8 mouse cellular contexts compared by ENCODE assay signal in the genomic region with DNA sequence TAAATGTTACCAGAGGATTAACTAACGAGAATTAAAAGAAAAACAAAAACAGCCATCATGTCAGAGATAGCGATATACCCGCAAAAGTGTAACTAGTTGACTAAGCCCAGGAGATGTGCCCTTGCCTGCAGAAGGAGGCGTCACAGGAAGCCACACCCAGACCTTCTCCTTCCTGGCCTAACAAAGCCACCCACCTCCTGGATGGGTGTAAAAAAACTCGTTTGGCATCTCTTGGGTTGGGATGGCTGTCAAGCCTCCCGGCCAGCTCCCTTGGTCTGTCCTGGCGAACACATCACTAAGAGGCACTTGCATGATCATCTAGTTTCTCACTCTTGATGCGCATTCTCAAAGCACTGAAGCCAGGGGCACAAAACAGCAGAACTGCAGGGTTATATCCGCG. TPM values are rescaled to one million over a fixed set of nuclear protein-coding genes. Genes with fewer than 3 reads are reported as not detected.
DNase-seq lines count a peak whose midpoint lies in the region; ATAC-seq and TF ChIP-seq lines count a peak whose summit lies in the region.

No protein-coding gene starts in this region.

- H3K4me2 ChIP-seq in embryonic facial prominence, embryonic 13.5 days: peak overlapping the region; percentile 53
- peak overlapping the region; percentile 26 for H3K4me2 ChIP-seq in liver, embryonic 16.5 days (ENCODE audit: low read depth, low read length)
- no peak overlapping the region for H3K4me2 ChIP-seq in intestine, postnatal 0 days (replicated peaks; ENCODE audit: low read depth)

- intact Hi-C loops in heart, postnatal 14 days (cut with DNase I): loop anchor here (2.0 kb wide), 1 partner anchor 67 kb away; no protein-coding TSS in a partner anchor
- intact Hi-C loops in left cerebral cortex, postnatal 25 days (cut with DNase I): loop anchor here (5.0 kb wide), 1 partner anchor 355 kb away; a partner anchor contains a TSS

- peak overlapping the region; percentile 53 for H3K27ac ChIP-seq in spleen, adult 2 months (ENCODE audit: insufficient read depth, low read length)
- peak overlapping the region; percentile 51 for H3K27ac ChIP-seq in embryonic facial prominence, embryonic 13.5 days
- H3K27ac ChIP-seq in liver, embryonic 16.5 days (ENCODE audit: low read length): no peak overlapping the region
- H3K27ac ChIP-seq in intestine, postnatal 0 days (ENCODE audit: low read depth, low read length): no peak overlapping the region

- H3K9me3 ChIP-seq in embryonic facial prominence, embryonic 13.5 days: no peaks in the 10 kb centered on the region
- H3K9me3 ChIP-seq in liver, embryonic 16.5 days (replicated peaks; ENCODE audit: control insufficient read depth, low read length): no peaks in the 10 kb centered on the region
- no peaks in the 10 kb centered on the region for H3K9me3 ChIP-seq in intestine, postnatal 0 days (ENCODE audit: control insufficient read depth)

- peaks cover 10% of the 10 kb centered on the region for H3K4me1 ChIP-seq in spleen, adult 2 months (ENCODE audit: control insufficient read depth, insufficient read depth, insufficient read length)
- peaks cover 14% of the 10 kb centered on the region for H3K4me1 ChIP-seq in embryonic facial prominence, embryonic 13.5 days
- H3K4me1 ChIP-seq in liver, embryonic 16.5 days (ENCODE audit: control insufficient read depth, low read depth, low read length): peaks cover 20% of the 10 kb centered on the region
- H3K4me1 ChIP-seq in intestine, postnatal 0 days (replicated peaks; ENCODE audit: control insufficient read depth, insufficient read depth, low read length): no peaks in the 10 kb centered on the region

- TF ChIP-seq POLR2A in spleen, adult 2 months (IDR thresholded peaks at IDR 0.05; ENCODE audit: low read depth, low read length): no peak

- 56% methylated on average over 10 of the region's 10 CpGs for WGBS in spleen, adult 2 months
- 40% methylated on average over 10 of the region's 10 CpGs for WGBS in embryonic facial prominence, embryonic 13.5 days
- 44% methylated on average over 10 of the region's 10 CpGs for WGBS in liver, embryonic 16.5 days (ENCODE audit: insufficient replicate concordance)
- 64% methylated on average over 10 of the region's 10 CpGs for WGBS in intestine, postnatal 0 days

- no peak overlapping the region for H3K9ac ChIP-seq in embryonic facial prominence, embryonic 13.5 days
- no peak overlapping the region for H3K9ac ChIP-seq in liver, embryonic 16.5 days (ENCODE audit: low read depth, low read length)
- no peak overlapping the region for H3K9ac ChIP-seq in intestine, postnatal 0 days (ENCODE audit: low read depth, low read length)

- no peak for ATAC-seq in embryonic facial prominence, embryonic 13.5 days (ENCODE audit: insufficient number of reproducible peaks, insufficient read depth, low FRiP score, low TSS enrichment, low read depth)
- no peak for ATAC-seq in liver, embryonic 16.5 days (ENCODE audit: low read depth)
- ATAC-seq in intestine, postnatal 0 days: no peak

- no peaks in the 10 kb centered on the region for H3K27me3 ChIP-seq in spleen, adult 2 months (ENCODE audit: control insufficient read depth, insufficient read depth, low read length)
- no peaks in the 10 kb centered on the region for H3K27me3 ChIP-seq in embryonic facial prominence, embryonic 13.5 days
- H3K27me3 ChIP-seq in liver, embryonic 16.5 days (ENCODE audit: control insufficient read depth, insufficient read depth, low read depth, low read length): no peaks in the 10 kb centered on the region
- H3K27me3 ChIP-seq in intestine, postnatal 0 days (replicated peaks; ENCODE audit: control insufficient read depth, insufficient read depth, low read length): no peaks in the 10 kb centered on the region

- no peak overlapping the region for H3K4me3 ChIP-seq in spleen, adult 2 months (ENCODE audit: extremely low read depth, insufficient read depth, insufficient read length)
- no peak overlapping the region for H3K4me3 ChIP-seq in embryonic facial prominence, embryonic 13.5 days
- no peak overlapping the region for H3K4me3 ChIP-seq in liver, embryonic 16.5 days (ENCODE audit: low read depth, low read length)
- no peak overlapping the region for H3K4me3 ChIP-seq in intestine, postnatal 0 days (ENCODE audit: low read depth, low read length)

- no peak for TF ChIP-seq CTCF in spleen, adult 2 months (IDR thresholded peaks at IDR 0.05; ENCODE audit: extremely low read depth, insufficient read depth, insufficient read length, insufficient replicate concordance)
- TF ChIP-seq CTCF in intestine, postnatal 0 days (IDR thresholded peaks at IDR 0.05; ENCODE audit: low read depth): no peak

- peak in 1 of 2 experiments; percentile 29 for DNase-seq in spleen, adult 2 months (ENCODE audit: low read depth in 1 of 2, low spot score in 2 of 2)
- no peak for DNase-seq in spleen, postnatal 10 days (ENCODE audit: low spot score in 2 of 2)
- peak; percentile 39 to 45 for DNase-seq in heart, postnatal 14 days
- no peak for DNase-seq in left cerebral cortex, postnatal 25 days (ENCODE audit: low spot score in 2 of 2)
- DNase-seq in right cerebral cortex, postnatal 10 days (ENCODE audit: low spot score in 2 of 2): no peak

- H3K36me3 ChIP-seq in spleen, adult 2 months (ENCODE audit: control insufficient read depth, insufficient read depth, low read length): no peaks in the 10 kb centered on the region
- H3K36me3 ChIP-seq in embryonic facial prominence, embryonic 13.5 days: no peaks in the 10 kb centered on the region
- no peaks in the 10 kb centered on the region for H3K36me3 ChIP-seq in liver, embryonic 16.5 days (ENCODE audit: control insufficient read depth, insufficient read depth)
- no peaks in the 10 kb centered on the region for H3K36me3 ChIP-seq in intestine, postnatal 0 days (ENCODE audit: control insufficient read depth, insufficient read depth)

RNA-seq across cellular contexts. Expression of a gene that starts 34.0 kb away (rescaled TPM):
- polyA plus RNA-seq in spleen, adult 2 months (2012; rRNA removed): 4.4 and 5.2 TPM in 2 replicates
- polyA plus RNA-seq in embryonic facial prominence, embryonic 13.5 days (2015; fragmentation: Nextera tagmentation; extraction: Ambion mirVana): 151 and 158 TPM in 2 replicates
- 10 to 100 TPM; 34.4 to 37.8 TPM for total RNA-seq in heart, postnatal 14 days (2021)
- polyA plus RNA-seq in liver, embryonic 16.5 days (2015; fragmentation: Nextera tagmentation; extraction: Ambion mirVana): 47.6 and 58.8 TPM in 2 replicates
- polyA plus RNA-seq in intestine, postnatal 0 days (2015; fragmentation: Nextera tagmentation; extraction: Ambion mirVana): 115 and 116 TPM in 2 replicates
- total RNA-seq in left cerebral cortex, postnatal 25 days (2021): 10 to 100 TPM; 83.1 to 91.6 TPM

Comparison
In these comparisons a context has a peak if more than half of its experiments do, and no peak if none do; other contexts are left out.
1. DNase-seq: peak in heart, postnatal 14 days (2 of 2); none in spleen, postnatal 10 days (0 of 2), left cerebral cortex, postnatal 25 days (0 of 2) and right cerebral cortex, postnatal 10 days (0 of 2).
2. H3K27ac ChIP-seq: peak in spleen, adult 2 months (single experiment) and embryonic facial prominence, embryonic 13.5 days (single experiment); none in liver, embryonic 16.5 days (single experiment) and intestine, postnatal 0 days (single experiment).